Mouse (Mus musculus): ENCODE results near the gene Slc5a7.

Slc5a7 gene

GRCm38 (mm10) chr17:54298934-54299333 lies at the start of gene Slc5a7:
Gene Slc5a7, minus strand, starts transcription at chr17:54299034.
- no peak for DNase-seq (ENCODE audit: low spot score in 2 of 2)

GRCm38 (mm10) chr17:54347672-54348071 lies 48.8 kb upstream of the Slc5a7 start:
- DNase-seq (ENCODE audit: low spot score in 2 of 2), result no peak

GRCm38 (mm10) chr17:54343395-54343794 lies 44.6 kb upstream of the Slc5a7 start:
- DNase-seq (ENCODE audit: low spot score in 2 of 2), result no peak

- peak in 1 of 2 experiments; percentile 1 for DNase-seq (ENCODE audit: low spot score in 2 of 2)
Measured at GRCm38 (mm10) chr17:54298232-54298924, 456 bp downstream of the Slc5a7 start.

GRCm38 (mm10) chr17:54250783-54251182 lies 48.1 kb downstream of the Slc5a7 start:
- no peak for DNase-seq (ENCODE audit: low spot score in 2 of 2)

GRCm38 (mm10) chr17:54243650-54244300 lies 55.1 kb downstream of the Slc5a7 start:
- DNase-seq (ENCODE audit: low spot score in 2 of 2), result no peak

GRCm38 (mm10) chr17:54239435-54239834 lies 59.4 kb downstream of the Slc5a7 start:
- DNase-seq (ENCODE audit: low spot score in 2 of 2), result no peak
